Mouse (Mus musculus): Measurements from ENCODE around the gene Gas2l2. TPM values are rescaled to one million over a fixed set of nuclear protein-coding genes. Genes with fewer than 3 reads are reported as not detected.

Gas2l2 gene
- polyA plus RNA-seq, 2 experiments, result 0.03 TPM; not detected in 1

DNA sequence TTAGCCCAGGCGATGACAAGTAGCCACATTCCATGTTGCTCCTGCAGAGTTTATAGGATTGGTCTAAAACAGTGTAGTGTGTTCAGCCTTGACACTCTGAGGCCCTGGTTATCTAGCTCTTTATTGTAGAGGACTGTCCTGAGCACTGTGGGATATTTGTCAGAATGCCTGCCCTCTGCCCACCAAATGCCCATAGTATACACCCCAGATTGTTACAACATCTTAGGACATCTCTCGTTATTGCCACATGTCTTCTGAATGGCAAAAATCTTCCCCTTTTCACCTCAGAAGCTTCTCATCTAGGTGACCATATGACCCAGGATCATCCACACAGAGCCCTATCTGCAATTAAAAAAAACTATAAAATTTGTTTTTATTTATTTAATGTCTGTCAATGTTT is 3.3 kb upstream of the Gas2l2 start:
- no peaks in the 10 kb centered on the region for H3K36me3 ChIP-seq (ENCODE audit: control insufficient read depth, insufficient read depth, low read length)
- peaks cover 16% of the 10 kb centered on the region for H3K27me3 ChIP-seq (ENCODE audit: control insufficient read depth, insufficient read depth, low read length)
- H3K9me3 ChIP-seq (ENCODE audit: control insufficient read depth, low read length), result no peaks in the 10 kb centered on the region
- H3K9ac ChIP-seq (ENCODE audit: low read depth, low read length, severe bottlenecking), result no peak overlapping the region
- H3K4me1 ChIP-seq (ENCODE audit: control insufficient read depth, insufficient read depth, low read length), result no peaks in the 10 kb centered on the region
- no peak for TF ChIP-seq POLR2A (IDR thresholded peaks at IDR 0.05; ENCODE audit: borderline replicate concordance, extremely low read depth, insufficient read depth, insufficient read length)
- WGBS, result 63% methylated on average over 2 of the region's 2 CpGs
- no peak for ATAC-seq (ENCODE audit: low FRiP score, low read depth)
- H3K4me3 ChIP-seq (replicated peaks; ENCODE audit: low read length), result no peak overlapping the region
- no peak overlapping the region for H3K4me2 ChIP-seq (replicated peaks; ENCODE audit: low read depth, low read length, severe bottlenecking)
- H3K27ac ChIP-seq (replicated peaks; ENCODE audit: low read depth, low read length), result no peak overlapping the region
- DNase-seq (ENCODE audit: low spot score), result no peak

- H3K27me3 ChIP-seq (ENCODE audit: control insufficient read depth, insufficient read depth, low read length), result peaks cover 30% of the 10 kb centered on the region
- H3K27ac ChIP-seq (replicated peaks; ENCODE audit: low read depth, low read length), result no peak overlapping the region
- no peaks in the 10 kb centered on the region for H3K9me3 ChIP-seq (ENCODE audit: control insufficient read depth, low read length)
- DNase-seq (ENCODE audit: low spot score) (no peak), ATAC-seq (ENCODE audit: low FRiP score, low read depth) (no peak)
- no peak overlapping the region for H3K4me3 ChIP-seq (replicated peaks; ENCODE audit: low read length)
- no peak overlapping the region for H3K4me2 ChIP-seq (replicated peaks; ENCODE audit: low read depth, low read length, severe bottlenecking)
- H3K36me3 ChIP-seq (ENCODE audit: control insufficient read depth, insufficient read depth, low read length), result no peaks in the 10 kb centered on the region
- no peaks in the 10 kb centered on the region for H3K4me1 ChIP-seq (ENCODE audit: control insufficient read depth, insufficient read depth, low read length)
- 21% methylated on average over 16 of the region's 17 CpGs for WGBS
- no peak overlapping the region for H3K9ac ChIP-seq (ENCODE audit: low read depth, low read length, severe bottlenecking)
- no peak for TF ChIP-seq POLR2A (IDR thresholded peaks at IDR 0.05; ENCODE audit: borderline replicate concordance, extremely low read depth, insufficient read depth, insufficient read length)
Measured at GRCm38 (mm10) chr11:83426964-83427363, 2.3 kb downstream of the Gas2l2 start.

GRCm38 (mm10) chr11:83424681-83425080 is 4.6 kb downstream of the Gas2l2 start:
- peaks cover 44% of the 10 kb centered on the region for H3K27me3 ChIP-seq (ENCODE audit: control insufficient read depth, insufficient read depth, low read length)
- WGBS, result 7% methylated on average over 8 of the region's 8 CpGs
- no peaks in the 10 kb centered on the region for H3K4me1 ChIP-seq (ENCODE audit: control insufficient read depth, insufficient read depth, low read length)
- H3K4me2 ChIP-seq (replicated peaks; ENCODE audit: low read depth, low read length, severe bottlenecking), result no peak overlapping the region
- DNase-seq (ENCODE audit: low spot score) (peak; percentile 77), ATAC-seq (ENCODE audit: low FRiP score, low read depth) (no peak)
- H3K9me3 ChIP-seq (ENCODE audit: control insufficient read depth, low read length), result no peaks in the 10 kb centered on the region
- no peak for TF ChIP-seq POLR2A (IDR thresholded peaks at IDR 0.05; ENCODE audit: borderline replicate concordance, extremely low read depth, insufficient read depth, insufficient read length)
- H3K4me3 ChIP-seq (replicated peaks; ENCODE audit: low read length), result no peak overlapping the region
- H3K27ac ChIP-seq (replicated peaks; ENCODE audit: low read depth, low read length), result no peak overlapping the region
- no peaks in the 10 kb centered on the region for H3K36me3 ChIP-seq (ENCODE audit: control insufficient read depth, insufficient read depth, low read length)
- no peak overlapping the region for H3K9ac ChIP-seq (ENCODE audit: low read depth, low read length, severe bottlenecking)

DNA sequence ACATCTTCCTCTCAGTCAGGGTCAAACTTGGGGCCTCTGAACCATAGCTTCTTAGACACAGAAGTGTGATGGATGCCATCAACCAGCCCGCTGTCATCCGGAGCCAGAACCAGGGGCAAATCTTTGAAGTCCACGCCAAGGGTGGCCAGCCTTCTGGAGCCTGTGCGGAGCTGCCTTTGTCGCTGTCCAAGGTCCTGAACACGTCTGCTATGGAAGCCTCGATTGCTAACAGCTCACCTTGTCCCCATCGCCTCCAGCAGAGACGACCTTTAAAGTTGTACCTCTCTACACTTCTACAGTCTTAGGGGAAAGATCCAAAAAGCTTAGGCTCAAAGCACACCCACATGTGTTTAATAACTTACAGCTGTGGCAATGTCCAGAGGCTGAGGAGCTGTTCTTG is 8.0 kb downstream of the Gas2l2 start:
- no peak overlapping the region for H3K9ac ChIP-seq (ENCODE audit: low read depth, low read length, severe bottlenecking)
- ATAC-seq (ENCODE audit: low FRiP score, low read depth) (no peak; the same call in 1 of the 2 replicates), DNase-seq (ENCODE audit: low spot score) (peak; percentile 83)
- no peak overlapping the region for H3K27ac ChIP-seq (replicated peaks; ENCODE audit: low read depth, low read length)
- H3K36me3 ChIP-seq (ENCODE audit: control insufficient read depth, insufficient read depth, low read length), result no peaks in the 10 kb centered on the region
- no peak for TF ChIP-seq POLR2A (IDR thresholded peaks at IDR 0.05; ENCODE audit: borderline replicate concordance, extremely low read depth, insufficient read depth, insufficient read length)
- no peak overlapping the region for H3K4me2 ChIP-seq (replicated peaks; ENCODE audit: low read depth, low read length, severe bottlenecking)
- no peaks in the 10 kb centered on the region for H3K9me3 ChIP-seq (ENCODE audit: control insufficient read depth, low read length)
- WGBS, result under 1% methylated on average over 9 of the region's 9 CpGs
- no peak overlapping the region for H3K4me3 ChIP-seq (replicated peaks; ENCODE audit: low read length)
- H3K4me1 ChIP-seq (ENCODE audit: control insufficient read depth, insufficient read depth, low read length), result no peaks in the 10 kb centered on the region
- H3K27me3 ChIP-seq (ENCODE audit: control insufficient read depth, insufficient read depth, low read length), result peaks cover 31% of the 10 kb centered on the region

GRCm38 (mm10) chr11:83420338-83420737 is 8.9 kb downstream of the Gas2l2 start:
- no peak for DNase-seq (ENCODE audit: low spot score)
- no peak for ATAC-seq (ENCODE audit: low FRiP score, low read depth)
- no peak overlapping the region for H3K27ac ChIP-seq (replicated peaks; ENCODE audit: low read depth, low read length)
- H3K27me3 ChIP-seq (ENCODE audit: control insufficient read depth, insufficient read depth, low read length), result peaks cover 29% of the 10 kb centered on the region
- H3K4me1 ChIP-seq (ENCODE audit: control insufficient read depth, insufficient read depth, low read length), result no peaks in the 10 kb centered on the region
- WGBS, result 33% methylated on average over 4 of the region's 4 CpGs
- H3K4me3 ChIP-seq (replicated peaks; ENCODE audit: low read length), result no peak overlapping the region
- H3K4me2 ChIP-seq (replicated peaks; ENCODE audit: low read depth, low read length, severe bottlenecking), result no peak overlapping the region
- no peaks in the 10 kb centered on the region for H3K9me3 ChIP-seq (ENCODE audit: control insufficient read depth, low read length)
- TF ChIP-seq POLR2A (IDR thresholded peaks at IDR 0.05; ENCODE audit: borderline replicate concordance, extremely low read depth, insufficient read depth, insufficient read length), result no peak
- H3K9ac ChIP-seq (ENCODE audit: low read depth, low read length, severe bottlenecking), result no peak overlapping the region
- no peaks in the 10 kb centered on the region for H3K36me3 ChIP-seq (ENCODE audit: control insufficient read depth, insufficient read depth, low read length)

DNA sequence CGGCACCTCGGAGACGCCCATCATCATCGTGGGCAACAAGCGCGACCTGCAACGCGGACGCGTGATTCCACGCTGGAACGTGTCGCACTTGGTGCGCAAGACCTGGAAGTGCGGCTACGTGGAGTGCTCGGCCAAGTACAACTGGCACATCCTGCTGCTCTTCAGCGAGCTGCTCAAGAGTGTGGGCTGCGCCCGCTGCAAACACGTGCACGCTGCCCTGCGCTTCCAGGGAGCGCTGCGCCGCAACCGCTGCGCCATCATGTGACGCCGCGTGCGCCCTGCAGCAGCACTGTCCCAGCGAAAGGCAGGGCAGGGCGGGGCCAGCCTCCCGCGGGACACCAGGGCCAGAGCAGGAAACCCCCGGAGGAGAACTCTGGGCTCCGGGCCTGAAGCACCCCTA is 10.7 kb downstream of the Gas2l2 start:
- Histone ChIP-seq H3K4me3 (replicated peaks; ENCODE audit: low read length) (no peak overlapping the region), H3K9me3 (ENCODE audit: control insufficient read depth, low read length) (no peaks in the 10 kb centered on the region), H3K27me3 (ENCODE audit: control insufficient read depth, insufficient read depth, low read length) (peaks cover 29% of the 10 kb centered on the region), H3K4me1 (ENCODE audit: control insufficient read depth, insufficient read depth, low read length) (no peaks in the 10 kb centered on the region), H3K36me3 (ENCODE audit: control insufficient read depth, insufficient read depth, low read length) (no peaks in the 10 kb centered on the region), H3K4me2 (replicated peaks; ENCODE audit: low read depth, low read length, severe bottlenecking) (no peak overlapping the region), H3K9ac (ENCODE audit: low read depth, low read length, severe bottlenecking) (no peak overlapping the region), H3K27ac (replicated peaks; ENCODE audit: low read depth, low read length) (no peak overlapping the region)
- TF ChIP-seq POLR2A (IDR thresholded peaks at IDR 0.05; ENCODE audit: borderline replicate concordance, extremely low read depth, insufficient read depth, insufficient read length), result no peak
- whole genome bisulfite sequencing, result 7% methylated on average over 38 of the region's 38 CpGs
- no peak for ATAC-seq (ENCODE audit: low FRiP score, low read depth)
- DNase-seq (ENCODE audit: low spot score), result no peak

Measured in limb, embryonic 14.5 days (tissue).